Mouse (Mus musculus) intestine, embryonic 14.5 days (tissue): ENCODE measurements around the gene Ddx19a. TPM values are rescaled to one million over a fixed set of nuclear protein-coding genes. Genes with fewer than 3 reads are reported as not detected.
"Not testable (repeated sequence)": the region's sequence is repeated elsewhere in the genome, so short reads cannot be mapped to it uniquely, and the experiment has no call there.

Experiments
- ATAC-seq: fragments of 200-750 bp; cut with Nextera tagmentation; replicated peaks from 2 replicates; pipeline ENCODE4 v1.8.0; 2017; ENCODE audit warnings: low read depth, moderate number of reproducible peaks, moderate TSS enrichment, moderate library complexity; ENCODE audit not compliant: low FRiP score, low TSS enrichment
- DNase-seq: peaks from one replicate; pipeline ENCODE4 v3.0.0-alpha.2; 2018; ENCODE audit warnings: low spot score
- H3K27ac ChIP-seq: fragments of 300-500 bp; sonication (generic); 2 replicates; pipeline ENCODE4 v1.5.1; 2014; ENCODE audit warnings: low read depth, mild to moderate bottlenecking, control low read depth
- H3K27me3 ChIP-seq: fragments of 300-500 bp; sonication (generic); replicated peaks from 2 replicates; pipeline ENCODE4 v1.6.1; 2014; ENCODE audit warnings: low read length, control low read depth; ENCODE audit not compliant: control insufficient read depth, insufficient read depth
- H3K36me3 ChIP-seq: fragments of 300-500 bp; sonication (generic); 2 replicates; pipeline ENCODE4 v1.6.1; 2014; ENCODE audit warnings: low read length, control low read depth; ENCODE audit not compliant: control insufficient read depth, insufficient read depth
- H3K4me1 ChIP-seq: fragments of 300-500 bp; sonication (generic); replicated peaks from 2 replicates; pipeline ENCODE4 v1.6.1; 2014; ENCODE audit warnings: low read length, control low read depth, mixed read lengths; ENCODE audit not compliant: control insufficient read depth, insufficient read depth
- H3K4me2 ChIP-seq: fragments of 300-500 bp; sonication (generic); 2 replicates; pipeline ENCODE4 v1.6.1; 2014; ENCODE audit warnings: low read length
- H3K4me3 ChIP-seq: fragments of 300-500 bp; sonication (generic); 2 replicates; pipeline ENCODE4 v1.5.1; 2014; ENCODE audit warnings: low read depth, low read length, control low read depth, mixed read lengths
- H3K9ac ChIP-seq: fragments of 300-500 bp; sonication (generic); 2 replicates; pipeline ENCODE4 v1.6.1; 2014; ENCODE audit warnings: mild to moderate bottlenecking, low read length
- H3K9me3 ChIP-seq: fragments of 300-500 bp; sonication (generic); 2 replicates; pipeline ENCODE4 v1.6.1; 2016; ENCODE audit warnings: low read length, control low read depth; ENCODE audit not compliant: control insufficient read depth
- WGBS: fragments of 180-500 bp; shearing (Covaris S2); extraction: QIAGEN DNeasy Blood & Tissue Kit; methylation state at CpG from one replicate; pipeline ENCODE4 v1.1.7; 2014; 5-methylcytosine and 5-hydroxymethylcytosine counted together
- polyA plus RNA-seq: library from polyadenylated mRNA; unstranded; fragments of >200 nt; fragmentation: Nextera tagmentation; extraction: Ambion mirVana; gene quantifications from 2 replicates; pipeline ENCODE4 v1.2.1, GENCODE M21; 2014

Gene Ddx19a
- polyA plus RNA-seq, 1 experiment from 2014 or later: 19.8 TPM

DNA sequence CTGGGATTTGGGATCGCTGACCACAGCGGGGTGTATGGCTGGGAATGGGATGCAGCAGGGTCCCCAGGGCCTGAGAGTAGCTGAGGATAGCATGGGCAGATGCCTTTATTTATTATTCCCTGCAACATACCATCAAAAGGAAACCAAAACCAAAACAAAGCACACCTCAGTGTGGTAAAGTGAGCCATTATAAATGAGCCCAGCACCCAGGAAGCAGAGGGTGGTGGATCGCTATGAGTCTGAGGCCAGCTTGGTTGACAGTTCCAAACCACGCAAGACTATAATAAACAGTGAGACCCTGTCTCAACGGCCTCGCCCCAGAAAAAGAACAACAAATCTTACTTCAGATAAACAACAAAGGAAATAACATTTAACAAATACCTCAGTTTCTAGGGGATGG is 32.4 kb upstream of the Ddx19a start:
- H3K27me3 ChIP-seq: no peaks in the 10 kb centered on the region
- H3K4me1 ChIP-seq: peaks cover 16% of the 10 kb centered on the region
- no peak overlapping the region for H3K9ac ChIP-seq
- no peak overlapping the region for H3K27ac ChIP-seq
- 70% methylated on average over 6 of the region's 6 CpGs for WGBS
- ATAC-seq (no peak), DNase-seq (no peak)
- H3K36me3 ChIP-seq: no peaks in the 10 kb centered on the region
- H3K4me2 ChIP-seq: no peak overlapping the region
- H3K4me3 ChIP-seq: no peak overlapping the region
- no peaks in the 10 kb centered on the region for H3K9me3 ChIP-seq

DNA sequence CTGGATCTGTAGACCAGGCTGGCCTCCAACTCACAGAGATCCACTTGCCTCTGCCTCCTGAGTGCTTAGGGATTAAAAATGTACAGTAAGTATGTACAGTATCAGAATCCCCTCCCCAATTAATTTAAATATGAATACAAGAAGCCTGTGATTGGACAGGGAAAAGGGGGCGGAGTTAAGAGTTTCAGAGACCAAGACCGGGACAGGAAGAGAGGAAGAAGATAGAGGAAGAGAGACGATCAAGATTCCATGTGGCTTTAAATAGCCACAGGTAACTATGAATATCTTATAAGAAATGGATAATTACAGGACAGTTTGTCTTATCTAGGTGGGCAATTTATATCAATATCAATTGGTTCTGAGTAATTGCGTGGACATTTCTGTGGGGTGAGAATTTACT is 32.0 kb upstream of the Ddx19a start:
- no peak for DNase-seq
- no peak overlapping the region for H3K4me2 ChIP-seq
- H3K36me3 ChIP-seq: no peaks in the 10 kb centered on the region
- no peaks in the 10 kb centered on the region for H3K27me3 ChIP-seq
- H3K9ac ChIP-seq: no peak overlapping the region
- H3K4me1 ChIP-seq: peaks cover 11% of the 10 kb centered on the region
- H3K9me3 ChIP-seq: no peaks in the 10 kb centered on the region
- no peak overlapping the region for H3K27ac ChIP-seq
- no peak for ATAC-seq
- WGBS: 62% methylated on average over 4 of the region's 4 CpGs
- no peak overlapping the region for H3K4me3 ChIP-seq

DNA sequence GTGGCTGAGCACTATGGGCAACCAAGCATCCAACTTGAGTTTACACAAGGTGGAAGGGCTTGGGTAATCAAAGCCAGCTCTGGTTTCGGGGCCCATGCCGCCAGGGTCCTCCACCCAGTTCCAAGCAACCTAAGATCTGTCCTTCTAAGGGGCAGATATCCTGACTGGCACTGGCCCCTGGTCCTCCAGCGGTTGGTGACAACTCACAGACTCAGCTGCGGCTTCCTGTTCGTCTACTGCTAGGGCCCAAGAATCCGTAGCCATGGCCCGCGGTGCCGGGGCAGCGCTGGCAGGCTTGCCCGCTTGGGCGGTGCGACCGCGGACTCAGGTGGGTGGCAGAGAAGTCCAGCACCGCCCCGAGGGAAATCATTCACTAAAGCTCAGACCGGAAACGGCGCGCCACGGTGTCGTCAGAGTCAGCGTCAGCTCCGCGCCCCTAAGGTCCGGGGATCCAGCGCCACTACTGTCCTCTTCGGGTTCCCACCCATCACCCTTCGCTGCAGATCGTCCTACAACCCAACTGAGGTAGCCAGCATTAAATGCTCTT is 29.9 kb upstream of the Ddx19a start:
- WGBS: under 1% methylated on average over 31 of the region's 31 CpGs

DNA sequence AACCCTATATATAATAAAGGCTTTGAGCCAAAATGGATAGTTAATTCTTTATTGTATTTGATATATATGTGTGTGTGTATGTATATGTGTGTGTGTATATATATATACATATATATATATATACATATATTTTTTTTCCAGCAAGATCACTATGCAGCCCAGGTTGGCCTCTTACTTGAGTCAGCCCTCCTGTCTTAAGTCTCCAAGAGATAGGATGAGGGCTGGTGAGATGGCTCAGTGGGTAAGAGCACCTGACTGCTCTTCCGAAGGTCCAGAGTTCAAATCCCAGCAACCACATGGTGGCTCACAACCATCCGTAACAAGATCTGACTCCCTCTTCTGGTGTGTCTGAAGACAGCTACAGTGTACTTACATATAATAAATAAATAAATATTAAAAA is 29.0 kb upstream of the Ddx19a start:
- not testable (repeated sequence) for DNase-seq, H3K36me3 ChIP-seq, H3K9me3 ChIP-seq, H3K27me3 ChIP-seq, H3K4me3 ChIP-seq, H3K9ac ChIP-seq, H3K27ac ChIP-seq, H3K4me2 ChIP-seq, H3K4me1 ChIP-seq, ATAC-seq
- 100% methylated on average over 1 of the region's 2 CpGs for WGBS

More for the DNA sequence above, 29.9 kb upstream of the Ddx19a start:
- DNase-seq (peak; percentile 94), ATAC-seq (peak; percentile 89)
- Histone ChIP-seq H3K27me3 (no peaks in the 10 kb centered on the region), H3K9me3 (no peaks in the 10 kb centered on the region), H3K36me3 (no peaks in the 10 kb centered on the region), H3K9ac (peak overlapping the region; percentile 65), H3K27ac (peak overlapping the region; percentile 60; the same call in 1 of the 2 replicates), H3K4me3 (peak overlapping the region; percentile 89), H3K4me1 (peaks cover 8% of the 10 kb centered on the region; the same call in 1 of the 2 replicates), H3K4me2 (peak overlapping the region; percentile 73)

DNA sequence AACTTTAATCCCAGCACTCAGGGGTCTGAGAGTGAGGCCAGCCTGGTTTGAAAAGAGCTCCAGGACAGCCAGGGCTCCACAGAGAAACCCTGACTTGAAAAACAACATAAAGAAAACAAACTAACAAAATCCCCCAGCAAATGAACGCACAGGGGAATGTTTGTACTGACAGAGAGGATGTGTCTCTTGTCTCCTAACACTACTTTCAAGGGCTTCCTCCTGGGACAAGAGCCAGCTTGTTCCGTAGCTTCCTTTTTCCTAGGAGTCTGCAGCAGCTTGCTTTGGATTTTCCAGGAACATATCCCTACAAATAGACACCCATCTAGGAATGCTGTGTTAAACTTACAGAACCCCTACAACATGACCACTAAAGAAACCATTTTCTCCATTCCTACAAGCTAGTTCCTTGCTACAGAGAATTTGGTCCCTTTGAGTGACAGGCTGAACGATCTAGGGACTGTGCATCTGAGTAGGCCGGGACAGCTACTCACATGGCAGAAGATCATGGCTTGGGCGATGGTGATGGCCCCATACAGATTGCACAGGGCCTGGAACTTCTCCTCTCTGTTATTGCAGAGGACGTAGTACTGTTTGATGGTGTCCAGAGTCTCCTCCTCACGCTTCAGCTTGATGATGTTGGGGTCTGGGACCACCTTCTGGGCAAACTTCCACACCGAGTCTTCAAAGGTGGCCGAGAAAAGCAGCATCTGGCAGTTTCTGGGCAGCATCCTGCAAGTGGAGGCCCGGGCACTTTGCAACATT is 12.8 kb upstream of the Ddx19a start:
- H3K4me3 ChIP-seq, DNase-seq, ATAC-seq, H3K9me3 ChIP-seq, H3K27me3 ChIP-seq, H3K27ac ChIP-seq, H3K4me1 ChIP-seq, H3K4me2 ChIP-seq, H3K9ac ChIP-seq: not testable (repeated sequence)
- WGBS: 92% methylated on average over 9 of the region's 10 CpGs
- H3K36me3 ChIP-seq: peaks cover 41% of the 10 kb centered on the region

DNA sequence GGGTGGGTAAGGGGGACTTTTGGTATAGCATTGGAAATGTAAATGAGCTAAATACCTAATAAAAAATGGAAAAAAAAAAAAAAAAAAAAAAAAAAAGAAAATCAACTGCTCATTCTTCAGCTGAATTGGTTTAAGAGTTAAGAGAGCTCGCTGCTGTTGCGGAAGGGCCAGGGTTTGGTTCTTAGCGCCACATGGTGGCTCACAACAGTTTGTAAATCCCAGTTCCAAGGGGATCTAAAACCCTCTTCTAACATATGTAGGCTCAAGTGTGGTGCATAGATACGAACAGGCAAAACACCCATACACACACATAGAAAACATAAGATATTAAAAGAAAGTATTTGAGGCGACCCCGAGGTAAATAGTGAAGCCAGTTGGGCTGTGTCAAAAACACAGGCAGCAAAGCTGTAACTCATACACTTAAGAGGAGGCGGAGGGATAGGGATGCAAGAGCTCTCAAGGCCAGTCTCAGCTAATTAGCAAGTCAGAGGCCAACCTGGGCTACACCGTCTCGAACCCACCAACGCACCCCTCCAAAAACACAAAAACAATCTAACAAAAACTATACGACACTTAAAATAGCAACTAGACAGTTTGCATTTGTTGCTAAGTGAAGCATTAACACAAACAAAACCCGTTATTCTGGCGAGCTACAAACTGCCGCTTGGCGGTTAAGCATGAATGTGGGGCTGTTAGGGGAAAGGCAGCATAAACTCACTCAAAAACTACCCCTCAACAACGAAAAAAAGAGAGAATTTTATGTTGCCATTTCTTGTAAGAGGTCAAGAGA is 764 bp downstream of the Ddx19a start:
- ATAC-seq: no peak; the same call in 1 of the 2 replicates
- 36% methylated on average over 16 of the region's 16 CpGs for WGBS
- Histone ChIP-seq H3K4me1 (0 out of 2 replicates have a peak, but pooled peaks cover 7% of the 10 kb centered on the region), H3K4me2 (peak overlapping the region; percentile 91), H3K27ac (peak overlapping the region; percentile 80), H3K4me3 (peak overlapping the region; percentile 98), H3K27me3 (no peaks in the 10 kb centered on the region), H3K36me3 (peaks cover 15% of the 10 kb centered on the region), H3K9me3 (no peaks in the 10 kb centered on the region), H3K9ac (peak overlapping the region; percentile 78)
- DNase-seq: no peak

DNA sequence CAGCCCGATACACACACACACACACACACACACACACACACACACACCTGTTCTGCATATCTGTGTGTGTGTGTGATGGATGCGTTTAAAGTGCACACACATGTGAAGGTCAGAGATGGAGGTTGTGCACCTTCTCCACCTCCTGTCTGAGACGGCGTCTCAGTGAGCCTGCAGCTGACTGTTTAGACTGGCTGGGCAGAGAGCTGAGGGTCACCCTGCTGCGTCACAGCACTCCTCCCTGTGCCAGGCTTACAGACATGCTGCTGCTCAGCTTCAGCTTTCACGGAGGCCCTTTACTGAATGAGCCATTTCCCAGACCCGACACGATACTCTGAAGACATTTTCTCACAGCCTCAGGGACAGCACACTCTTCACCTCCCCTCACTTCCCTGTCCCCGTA is 7.6 kb downstream of the Ddx19a start:
- Histone ChIP-seq H3K9ac (no peak overlapping the region), H3K9me3 (no peaks in the 10 kb centered on the region), H3K4me2 (no peak overlapping the region), H3K4me3 (no peak overlapping the region), H3K27me3 (no peaks in the 10 kb centered on the region), H3K27ac (no peak overlapping the region), H3K4me1 (no peaks in the 10 kb centered on the region), H3K36me3 (peaks cover 73% of the 10 kb centered on the region)
- ATAC-seq (no peak), DNase-seq (no peak)
- WGBS: 83% methylated on average over 9 of the region's 9 CpGs

DNA sequence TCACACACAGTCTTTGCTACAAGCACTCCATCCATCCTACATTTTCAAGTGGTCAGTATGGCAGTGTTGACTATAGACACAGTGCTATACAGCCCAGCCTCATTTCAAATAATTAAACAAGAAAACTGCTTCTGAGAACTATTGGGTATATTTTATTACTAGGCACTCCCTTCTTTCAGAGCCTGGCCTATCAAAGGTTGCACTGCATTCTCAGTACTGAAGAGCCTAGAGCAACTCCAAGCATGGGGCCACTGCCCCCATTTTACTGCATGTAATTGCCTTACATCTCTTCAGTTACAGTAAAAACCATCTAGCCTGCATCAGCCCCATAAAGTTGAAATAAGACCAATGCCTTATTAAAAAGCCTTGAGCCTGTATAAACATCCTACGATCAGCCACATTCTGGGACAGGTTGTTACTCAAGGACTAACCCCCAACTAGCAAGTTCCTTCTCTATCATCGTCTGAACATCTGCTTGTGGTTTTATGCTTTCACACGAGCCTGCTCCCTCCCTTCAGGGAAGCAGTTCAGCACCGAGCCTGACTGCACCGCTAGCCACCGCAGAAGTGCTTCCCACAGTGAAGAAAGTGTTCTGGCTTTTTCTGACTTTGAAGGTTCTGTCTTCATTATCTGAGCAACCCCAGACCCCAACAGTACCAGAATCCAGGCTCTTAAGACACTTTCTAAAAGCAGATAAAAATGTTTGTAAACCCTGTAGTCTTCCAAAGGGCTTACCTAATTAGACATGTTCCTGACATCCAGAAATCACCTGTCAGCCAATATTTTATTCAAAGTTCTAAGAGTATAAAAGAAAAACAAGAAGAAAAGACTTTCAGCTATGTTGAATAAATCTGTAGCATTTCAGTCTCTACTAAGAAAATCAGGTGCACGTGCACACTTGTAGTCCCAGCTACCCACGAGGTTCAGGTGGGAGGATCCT is 9.5 kb downstream of the Ddx19a start:
- no peak for DNase-seq
- Histone ChIP-seq H3K27ac (no peak overlapping the region), H3K4me2 (no peak overlapping the region), H3K27me3 (no peaks in the 10 kb centered on the region), H3K4me1 (no peaks in the 10 kb centered on the region), H3K9ac (no peak overlapping the region), H3K4me3 (no peak overlapping the region), H3K36me3 (peaks cover 89% of the 10 kb centered on the region), H3K9me3 (no peaks in the 10 kb centered on the region)
- ATAC-seq: no peak
- WGBS: 86% methylated on average over 8 of the region's 8 CpGs
